Mouse (Mus musculus) embryonic facial prominence, embryonic 13.5 days (tissue): Measurements from ENCODE around the gene Timmdc1. TPM values are rescaled to one million over a fixed set of nuclear protein-coding genes. Genes with fewer than 3 reads are reported as not detected.

Experiments
- ATAC-seq: fragments of 200-750 bp; cut with Nextera tagmentation; 2 replicates; pipeline ENCODE4 v1.8.0; 2017; ENCODE audit warnings: low read depth; ENCODE audit not compliant: insufficient number of reproducible peaks, insufficient read depth, low FRiP score, low TSS enrichment
- H3K27ac ChIP-seq: fragments of 300-500 bp; sonication (generic); 2 replicates; pipeline ENCODE4 v1.5.1; 2015; ENCODE audit warnings: moderate library complexity, mild to moderate bottlenecking, inconsistent platforms
- H3K27me3 ChIP-seq: fragments of 300-500 bp; sonication (generic); 2 replicates; pipeline ENCODE4 v1.6.1; 2015; ENCODE audit warnings: mild to moderate bottlenecking, inconsistent platforms
- H3K36me3 ChIP-seq: fragments of 300-500 bp; sonication (generic); 2 replicates; pipeline ENCODE4 v1.6.1; 2015; ENCODE audit warnings: mild to moderate bottlenecking, inconsistent platforms
- H3K4me1 ChIP-seq: fragments of 300-500 bp; sonication (generic); 2 replicates; pipeline ENCODE4 v1.6.1; 2015; ENCODE audit warnings: inconsistent platforms
- H3K4me2 ChIP-seq: fragments of 300-500 bp; sonication (generic); 2 replicates; pipeline ENCODE4 v1.6.1; 2015; ENCODE audit warnings: moderate library complexity, mild to moderate bottlenecking, inconsistent platforms
- H3K4me3 ChIP-seq: fragments of 300-500 bp; sonication (generic); 2 replicates; pipeline ENCODE4 v1.5.1; 2015; ENCODE audit warnings: mild to moderate bottlenecking, inconsistent platforms
- H3K9ac ChIP-seq: fragments of 300-500 bp; sonication (generic); 2 replicates; pipeline ENCODE4 v1.6.1; 2015; ENCODE audit warnings: mild to moderate bottlenecking, inconsistent platforms
- H3K9me3 ChIP-seq: fragments of 300-500 bp; sonication (generic); 2 replicates; pipeline ENCODE4 v1.6.1; 2016; ENCODE audit warnings: inconsistent platforms
- WGBS: fragments of 180-500 bp; shearing (Covaris S2); methylation state at CpG from one replicate; pipeline ENCODE4 v1.1.7; 2015; ENCODE audit warnings: mixed read lengths; 5-methylcytosine and 5-hydroxymethylcytosine counted together
- polyA plus RNA-seq: library from polyadenylated mRNA; unstranded; fragments of >200 nt; fragmentation: Nextera tagmentation; extraction: Ambion mirVana; gene quantifications from 2 replicates; pipeline ENCODE4 v1.2.1, GENCODE M21; 2015

Timmdc1 gene
- polyA plus RNA-seq, 1 experiment from 2014 or later = 31.3 TPM

- Histone ChIP-seq H3K4me3 (no peak overlapping the region), H3K27ac (no peak overlapping the region), H3K36me3 (no peaks in the 10 kb centered on the region), H3K4me1 (no peaks in the 10 kb centered on the region), H3K27me3 (no peaks in the 10 kb centered on the region), H3K9ac (no peak overlapping the region), H3K4me2 (no peak overlapping the region), H3K9me3 (no peaks in the 10 kb centered on the region)
- no peak for ATAC-seq
- 68% methylated on average over 6 of the region's 6 CpGs for WGBS
Measured at GRCm38 (mm10) chr16:38458600-38459280, 63.7 kb downstream of the Timmdc1 start.

GRCm38 (mm10) chr16:38456812-38457567 lies 65.5 kb downstream of the Timmdc1 start:
- no peak overlapping the region for H3K4me2 ChIP-seq
- no peaks in the 10 kb centered on the region for H3K36me3 ChIP-seq
- no peaks in the 10 kb centered on the region for H3K9me3 ChIP-seq
- no peak overlapping the region for H3K9ac ChIP-seq
- WGBS = 60% methylated on average over 11 of the region's 11 CpGs
- H3K27ac ChIP-seq = no peak overlapping the region
- H3K4me1 ChIP-seq = peaks cover 1% of the 10 kb centered on the region; the same call in 1 of the 2 replicates
- no peak for ATAC-seq
- no peaks in the 10 kb centered on the region for H3K27me3 ChIP-seq
- no peak overlapping the region for H3K4me3 ChIP-seq

- Histone ChIP-seq H3K4me2 (no peak within 1 kb of the TSS), H3K36me3 (no peaks in the 10 kb centered on the region), H3K4me1 (peaks cover 11% of the 10 kb centered on the region), H3K4me3 (no peak within 1 kb of the TSS), H3K9me3 (no peaks in the 10 kb centered on the region), H3K27me3 (no peaks in the 10 kb centered on the region), H3K9ac (no peak within 1 kb of the TSS), H3K27ac (no peak within 1 kb of the TSS)
- 70% methylated on average over 17 of the region's 17 CpGs for WGBS
- ATAC-seq = no peak
Measured at GRCm38 (mm10) chr16:38455511-38456418, 66.7 kb downstream of the Timmdc1 start, which contains the start of gene Cd80. Gene Cd80, plus strand, starts transcription at chr16:38455561.

GRCm38 (mm10) chr16:38454533-38455254 lies 67.8 kb downstream of the Timmdc1 start:
- Histone ChIP-seq H3K4me3 (no peak overlapping the region), H3K4me1 (peaks cover 16% of the 10 kb centered on the region), H3K9ac (no peak overlapping the region), H3K4me2 (no peak overlapping the region), H3K9me3 (no peaks in the 10 kb centered on the region), H3K27ac (no peak overlapping the region), H3K36me3 (peaks cover 9% of the 10 kb centered on the region), H3K27me3 (no peaks in the 10 kb centered on the region)
- no peak for ATAC-seq
- WGBS = 66% methylated on average over 11 of the region's 11 CpGs

- Histone ChIP-seq H3K36me3 (peaks cover 14% of the 10 kb centered on the region), H3K27me3 (no peaks in the 10 kb centered on the region), H3K9ac (no peak overlapping the region), H3K4me2 (no peak overlapping the region), H3K4me1 (peaks cover 21% of the 10 kb centered on the region), H3K4me3 (no peak overlapping the region), H3K27ac (no peak overlapping the region), H3K9me3 (no peaks in the 10 kb centered on the region)
- WGBS = 91% methylated on average over 4 of the region's 4 CpGs
- no peak for ATAC-seq
Measured at GRCm38 (mm10) chr16:38453952-38454351, 68.5 kb downstream of the Timmdc1 start.

- WGBS = 32% methylated on average over 3 of the region's 3 CpGs
- Histone ChIP-seq H3K27ac (peak overlapping the region; percentile 95), H3K4me2 (peak overlapping the region; percentile 73), H3K27me3 (no peaks in the 10 kb centered on the region), H3K4me3 (peak overlapping the region; percentile 76), H3K36me3 (peaks cover 15% of the 10 kb centered on the region), H3K4me1 (peaks cover 29% of the 10 kb centered on the region), H3K9ac (peak overlapping the region; percentile 97), H3K9me3 (no peaks in the 10 kb centered on the region)
- ATAC-seq = peak; percentile 5; the same call in 1 of the 2 replicates
Measured at GRCm38 (mm10) chr16:38453203-38453553, 69.3 kb downstream of the Timmdc1 start.

GRCm38 (mm10) chr16:38452442-38453202 lies 69.8 kb downstream of the Timmdc1 start, which contains the start of gene Adprh:
Gene Adprh, minus strand, starts transcription at chr16:38452703.
- H3K4me2 ChIP-seq = peak within 1 kb of the TSS; percentile 73
- peak within 1 kb of the TSS; percentile 97 for H3K9ac ChIP-seq
- 1% methylated on average over 56 of the region's 61 CpGs for WGBS
- no peaks in the 10 kb centered on the region for H3K9me3 ChIP-seq
- H3K27ac ChIP-seq = peak within 1 kb of the TSS; percentile 95
- peaks cover 20% of the 10 kb centered on the region for H3K36me3 ChIP-seq
- H3K27me3 ChIP-seq = no peaks in the 10 kb centered on the region
- peak within 1 kb of the TSS; percentile 76 for H3K4me3 ChIP-seq
- peak; percentile 93 for ATAC-seq
- peaks cover 35% of the 10 kb centered on the region for H3K4me1 ChIP-seq

- Histone ChIP-seq H3K27me3 (no peaks in the 10 kb centered on the region), H3K4me3 (peak overlapping the region; percentile 76), H3K4me1 (peaks cover 39% of the 10 kb centered on the region), H3K36me3 (peaks cover 30% of the 10 kb centered on the region), H3K9me3 (no peaks in the 10 kb centered on the region), H3K9ac (peak overlapping the region; percentile 97), H3K4me2 (peak overlapping the region; percentile 73), H3K27ac (peak overlapping the region; percentile 95)
- 37% methylated on average over 12 of the region's 12 CpGs for WGBS
- ATAC-seq = no peak
Measured at GRCm38 (mm10) chr16:38451421-38452205, 70.8 kb downstream of the Timmdc1 start.

GRCm38 (mm10) chr16:38450707-38451106 lies 71.8 kb downstream of the Timmdc1 start:
- no peak overlapping the region for H3K4me2 ChIP-seq
- peaks cover 39% of the 10 kb centered on the region for H3K36me3 ChIP-seq
- no peaks in the 10 kb centered on the region for H3K9me3 ChIP-seq
- H3K27me3 ChIP-seq = no peaks in the 10 kb centered on the region
- no peak overlapping the region for H3K4me3 ChIP-seq
- no peak overlapping the region for H3K9ac ChIP-seq
- WGBS = 75% methylated on average over 7 of the region's 7 CpGs
- H3K27ac ChIP-seq = no peak overlapping the region
- no peak for ATAC-seq
- peaks cover 39% of the 10 kb centered on the region for H3K4me1 ChIP-seq

GRCm38 (mm10) chr16:38448458-38448857 lies 74.0 kb downstream of the Timmdc1 start:
- Histone ChIP-seq H3K36me3 (peaks cover 62% of the 10 kb centered on the region), H3K4me3 (no peak overlapping the region), H3K27ac (peak overlapping the region; percentile 78), H3K9ac (no peak overlapping the region), H3K9me3 (no peaks in the 10 kb centered on the region), H3K4me2 (peak overlapping the region; percentile 35), H3K27me3 (no peaks in the 10 kb centered on the region), H3K4me1 (peaks cover 39% of the 10 kb centered on the region)
- no peak for ATAC-seq
- 41% methylated on average over 12 of the region's 12 CpGs for WGBS
